Mouse (Mus musculus) ES-E14 (cell line): ENCODE data around the gene Dpm3. TPM values are rescaled to one million over a fixed set of nuclear protein-coding genes. Genes with fewer than 3 reads are reported as not detected.

ENCODE experiments used
- DNase-seq: peaks from one replicate; pipeline ENCODE4 v3.0.0-alpha.2; 2013; ENCODE audit warnings: low read depth, low spot score
- H3K27ac ChIP-seq: 2 replicates; pipeline ENCODE4 v1.5.1; 2012; ENCODE audit warnings: low read depth, mild to moderate bottlenecking, low read length, moderate library complexity, mixed read lengths; ENCODE audit not compliant: poor library complexity, insufficient read depth, severe bottlenecking
- H3K36me3 ChIP-seq: 2 replicates; pipeline ENCODE4 v1.6.1; 2012; ENCODE audit warnings: mild to moderate bottlenecking, low read length, moderate library complexity, mixed read lengths; ENCODE audit not compliant: control insufficient read depth, poor library complexity, insufficient read depth, severe bottlenecking
- H3K4me1 ChIP-seq, 2 experiments: fragments of 150-350 bp in 1 of 2; sonication (generic) in 1 of 2; 2 replicates each; pipeline ENCODE4 v1.6.1; 2012; ENCODE audit warnings: low read length in 2 of 2, mild to moderate bottlenecking in 1 of 2, mixed read lengths in 1 of 2; ENCODE audit not compliant: control insufficient read depth in 2 of 2, insufficient read depth in 2 of 2, poor library complexity in 1 of 2
- H3K4me3 ChIP-seq, 2 experiments: fragments of 150-350 bp in 1 of 2; sonication (generic) in 1 of 2; 2 replicates each; pipeline ENCODE4 v1.5.1; 2012; ENCODE audit warnings: low read length in 2 of 2, low read depth in 1 of 2, mild to moderate bottlenecking in 1 of 2, mixed read lengths in 1 of 2; ENCODE audit not compliant: insufficient read depth in 1 of 2, poor library complexity in 1 of 2, severe bottlenecking in 1 of 2
- H3K9ac ChIP-seq: 2 replicates; pipeline ENCODE4 v1.6.1; 2012; ENCODE audit warnings: low read depth, mild to moderate bottlenecking, low read length, mixed read lengths; ENCODE audit not compliant: poor library complexity, insufficient read depth, severe bottlenecking
- H3K9me3 ChIP-seq: fragments of 150-350 bp; sonication (generic); 2 replicates; pipeline ENCODE4 v1.6.1; 2012; ENCODE audit warnings: low read depth, mild to moderate bottlenecking, low read length; ENCODE audit not compliant: control insufficient read depth, insufficient read depth
- CHD2 ChIP-seq: IDR thresholded peaks from 2 replicates; pipeline ENCODE4 v1.6.1; 2014; ENCODE audit warnings: mild to moderate bottlenecking, low read depth, low read length, inconsistent platforms
- HCFC1 ChIP-seq: IDR thresholded peaks from 2 replicates; pipeline ENCODE4 v1.6.1; 2012; ENCODE audit warnings: low read length, inconsistent platforms, borderline replicate concordance; ENCODE audit not compliant: insufficient read depth
- MAFK ChIP-seq: IDR thresholded peaks from 2 replicates; pipeline ENCODE4 v1.6.1; 2014; ENCODE audit warnings: mild to moderate bottlenecking, low read depth, low read length, inconsistent platforms; ENCODE audit not compliant: insufficient read depth
- ZC3H11A ChIP-seq: IDR thresholded peaks from 2 replicates; pipeline ENCODE4 v1.6.1; 2012; ENCODE audit warnings: low read depth, mild to moderate bottlenecking, inconsistent platforms, low read length, borderline replicate concordance
- ZNF384 ChIP-seq: IDR thresholded peaks from 2 replicates; pipeline ENCODE4 v1.6.1; 2012; ENCODE audit warnings: low read depth, low read length, inconsistent platforms
- in situ Hi-C, 2 experiments: fragments of 600-800 bp; cut with MboI; formaldehyde crosslinking; loops; one replicate each; pipeline ENCODE4 v1.15.1; 2025; ENCODE audit warnings: low sequenced_read_pairs in 2 of 2, inconsistent platforms in 1 of 2; ENCODE audit not compliant: unreplicated experiment in 2 of 2
- total RNA-seq: library from RNA; depleted of rRNA; stranded (reverse); fragments of 300-350 nt; gene quantifications from 2 replicates; pipeline ENCODE4 v1.2.3, GENCODE M21; 2012

Gene Dpm3
- total RNA-seq, 1 experiment: 207 TPM

DNA sequence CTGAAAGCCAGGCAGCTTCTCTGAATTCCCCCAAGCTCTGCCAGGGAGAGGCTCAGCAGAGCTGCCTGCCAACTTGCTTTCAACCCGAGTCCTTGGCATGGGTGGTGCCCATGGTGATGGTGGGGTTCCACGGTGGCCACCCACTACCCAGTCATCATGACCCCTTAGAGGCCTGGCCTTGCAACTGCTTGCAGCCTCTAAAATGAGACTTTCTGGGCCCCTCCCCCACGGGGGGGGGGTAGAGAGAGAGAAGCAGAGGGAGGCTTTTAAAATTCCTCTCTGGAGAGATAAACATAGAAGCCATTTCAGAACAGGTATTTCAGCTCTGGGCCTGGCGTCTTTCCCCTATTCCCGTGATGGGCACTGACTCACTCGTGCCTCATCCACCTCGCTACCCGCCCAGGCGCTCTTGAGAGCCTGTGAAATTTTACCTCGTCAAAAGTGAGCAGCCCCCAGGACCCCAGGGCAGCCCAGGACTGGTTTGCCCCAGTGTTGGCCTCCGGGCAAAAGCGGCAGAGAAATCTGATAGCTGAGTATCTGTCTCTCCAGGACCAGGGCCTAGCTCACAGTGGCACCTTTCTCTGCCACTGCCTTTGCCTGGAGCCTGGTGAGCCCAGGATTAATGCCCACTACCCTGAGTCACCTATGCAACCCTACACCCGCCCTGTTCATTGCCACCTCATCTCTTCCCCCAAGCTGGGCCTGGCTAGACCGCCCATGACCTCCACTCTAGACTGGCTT, 18.3 kb downstream of the Dpm3 start:
- in situ Hi-C loops: no loop called here
- no peak for DNase-seq
- Histone ChIP-seq H3K9me3 (no peaks in the 10 kb centered on the region), H3K36me3 (peaks cover 2% of the 10 kb centered on the region; the same call in 1 of the 2 replicates), H3K4me3 (no peak overlapping the region), H3K27ac (no peak overlapping the region), H3K9ac (no peak overlapping the region), H3K4me1 (peaks cover 3 to 19% of the 10 kb centered on the region in 2 experiments; a peak in 2 of 4 replicates)
- TF ChIP-seq CHD2: no peak
- TF ChIP-seq MAFK: no peak
- TF ChIP-seq ZC3H11A: no peak
- no peak for TF ChIP-seq HCFC1

DNA sequence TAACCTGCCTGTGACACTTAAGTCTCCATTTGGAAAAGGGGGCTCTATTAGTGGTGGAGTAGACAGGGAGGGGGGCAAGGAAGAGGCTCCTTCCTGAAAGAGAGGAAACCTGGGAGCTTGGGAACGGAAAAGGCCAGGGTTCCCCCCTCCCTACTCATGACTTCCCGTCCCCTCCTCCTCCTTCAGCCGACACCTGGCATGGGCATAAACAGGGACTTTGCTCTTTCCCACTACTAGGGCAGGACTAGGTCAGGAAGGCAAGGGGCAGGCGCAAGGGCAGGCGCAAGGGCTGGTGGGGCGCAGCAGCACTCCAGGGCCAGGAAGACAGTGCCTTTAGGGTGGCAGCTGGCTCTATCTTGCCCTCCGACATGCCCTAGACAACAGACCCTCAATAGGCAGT, 18.9 kb downstream of the Dpm3 start:
- no peak for TF ChIP-seq CHD2
- TF ChIP-seq ZNF384: no peak
- no peak for TF ChIP-seq HCFC1
- no peak for TF ChIP-seq MAFK
- TF ChIP-seq ZC3H11A: no peak
- H3K36me3 ChIP-seq: peaks cover 2% of the 10 kb centered on the region; the same call in 1 of the 2 replicates
- in situ Hi-C loops: no loop called here
- no peak overlapping the region for H3K4me3 ChIP-seq
- peaks cover 0 to 17% of the 10 kb centered on the region in 2 experiments; a peak in 1 of 4 replicates for H3K4me1 ChIP-seq
- H3K9me3 ChIP-seq: no peaks in the 10 kb centered on the region
- no peak overlapping the region for H3K27ac ChIP-seq
- DNase-seq: no peak
- no peak overlapping the region for H3K9ac ChIP-seq

DNA sequence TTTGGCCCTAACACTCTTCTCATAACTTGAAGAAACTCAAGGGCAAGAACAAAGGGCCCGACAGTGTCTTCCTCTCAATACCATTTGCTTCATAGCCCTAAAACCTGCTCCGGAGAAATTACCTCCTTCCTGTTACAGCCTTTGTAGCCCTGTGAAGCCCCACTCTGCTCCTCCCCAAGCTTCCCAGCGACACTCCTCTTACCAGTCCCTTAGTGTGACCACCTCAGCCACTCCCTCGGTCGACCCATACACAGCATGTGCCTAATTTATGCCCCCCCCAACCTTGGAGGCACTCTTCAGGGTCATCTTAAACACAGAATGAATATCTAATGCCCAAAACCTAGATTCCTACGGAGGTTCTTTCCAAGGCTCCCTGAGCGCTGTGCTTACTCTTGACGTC, 19.5 kb downstream of the Dpm3 start:
- no peak for DNase-seq
- peaks cover 2% of the 10 kb centered on the region; the same call in 1 of the 2 replicates for H3K36me3 ChIP-seq
- peaks cover 0 to 17% of the 10 kb centered on the region in 2 experiments; a peak in 1 of 4 replicates for H3K4me1 ChIP-seq
- no peak overlapping the region for H3K9ac ChIP-seq
- in situ Hi-C loops: no loop called here
- no peaks in the 10 kb centered on the region for H3K9me3 ChIP-seq
- TF ChIP-seq HCFC1 (no peak), ZC3H11A (no peak), ZNF384 (no peak), CHD2 (no peak), MAFK (no peak)
- H3K27ac ChIP-seq: no peak overlapping the region
- peak overlapping the region; percentile 59 to 74; a peak in 3 of 4 replicates for H3K4me3 ChIP-seq

- TF ChIP-seq ZC3H11A (no peak), CHD2 (no peak), HCFC1 (no peak), ZNF384 (no peak), MAFK (no peak)
- Histone ChIP-seq H3K9ac (peak overlapping the region; percentile 46; the same call in 1 of the 2 replicates), H3K9me3 (no peaks in the 10 kb centered on the region), H3K36me3 (peaks cover 2% of the 10 kb centered on the region; the same call in 1 of the 2 replicates), H3K27ac (no peak overlapping the region), H3K4me3 (peak overlapping the region; percentile 59 to 74), H3K4me1 (peaks cover 0 to 17% of the 10 kb centered on the region in 2 experiments; a peak in 1 of 4 replicates)
- in situ Hi-C loops: no loop called here
- DNase-seq: peak; percentile 65
These were observed 20.2 kb downstream of the Dpm3 start for GRCm38 (mm10) chr3:89279153-89279890.
